Mouse (Mus musculus): ENCODE results near the gene Bcl7a. TPM values are rescaled to one million over a fixed set of nuclear protein-coding genes. Genes with fewer than 3 reads are reported as not detected.

Gene Bcl7a
- polyA plus RNA-seq, 1 experiment from 2014 or later, result 38.8 TPM

GRCm38 (mm10) chr5:123344628-123344962, 961 bp downstream of the Bcl7a start:
- H3K27ac ChIP-seq, result peak overlapping the region; percentile 98
- under 1% methylated on average over 51 of the region's 51 CpGs for WGBS
- no peak for DNase-seq (ENCODE audit: low spot score)
- H3K9me3 ChIP-seq (replicated peaks), result no peaks in the 10 kb centered on the region
- peaks cover 25% of the 10 kb centered on the region for H3K36me3 ChIP-seq
- H3K4me3 ChIP-seq, result peak overlapping the region; percentile 92
- H3K4me1 ChIP-seq, result peaks cover 29% of the 10 kb centered on the region
- H3K27me3 ChIP-seq (ENCODE audit: low read depth, poor library complexity, severe bottlenecking), result no peaks in the 10 kb centered on the region

- Histone ChIP-seq H3K4me1 (peaks cover 29% of the 10 kb centered on the region), H3K4me3 (peak overlapping the region; percentile 92), H3K27me3 (ENCODE audit: low read depth, poor library complexity, severe bottlenecking) (no peaks in the 10 kb centered on the region), H3K36me3 (peaks cover 28% of the 10 kb centered on the region), H3K27ac (peak overlapping the region; percentile 98), H3K9me3 (replicated peaks) (no peaks in the 10 kb centered on the region)
- peak; percentile 80 for DNase-seq (ENCODE audit: low spot score)
- WGBS, result 0% methylated on average over 84 of the region's 87 CpGs
These were observed 1.6 kb downstream of the Bcl7a start for GRCm38 (mm10) chr5:123344963-123345852.

GRCm38 (mm10) chr5:123345853-123346654, 2.4 kb downstream of the Bcl7a start:
- H3K36me3 ChIP-seq, result peaks cover 37% of the 10 kb centered on the region
- peak overlapping the region; percentile 92 for H3K4me3 ChIP-seq
- peaks cover 32% of the 10 kb centered on the region for H3K4me1 ChIP-seq
- no peaks in the 10 kb centered on the region for H3K27me3 ChIP-seq (ENCODE audit: low read depth, poor library complexity, severe bottlenecking)
- no peaks in the 10 kb centered on the region for H3K9me3 ChIP-seq (replicated peaks)
- peak; percentile 69 for DNase-seq (ENCODE audit: low spot score)
- peak overlapping the region; percentile 98 for H3K27ac ChIP-seq
- 4% methylated on average over 22 of the region's 22 CpGs for WGBS

- no peaks in the 10 kb centered on the region for H3K27me3 ChIP-seq (ENCODE audit: low read depth, poor library complexity, severe bottlenecking)
- H3K4me1 ChIP-seq, result peaks cover 32% of the 10 kb centered on the region
- no peak for DNase-seq (ENCODE audit: low spot score)
- H3K4me3 ChIP-seq, result peak overlapping the region; percentile 92
- peaks cover 43% of the 10 kb centered on the region for H3K36me3 ChIP-seq
- peak overlapping the region; percentile 98 for H3K27ac ChIP-seq
- H3K9me3 ChIP-seq (replicated peaks), result no peaks in the 10 kb centered on the region
- 76% methylated on average over 7 of the region's 7 CpGs for WGBS
These were observed 3.2 kb downstream of the Bcl7a start for GRCm38 (mm10) chr5:123346701-123347270.

- H3K36me3 ChIP-seq, result peaks cover 55% of the 10 kb centered on the region
- H3K9me3 ChIP-seq (replicated peaks), result no peaks in the 10 kb centered on the region
- no peak overlapping the region for H3K4me3 ChIP-seq
- H3K4me1 ChIP-seq, result peaks cover 32% of the 10 kb centered on the region
- DNase-seq (ENCODE audit: low spot score), result no peak
- 91% methylated on average over 2 of the region's 2 CpGs for WGBS
- H3K27ac ChIP-seq, result no peak overlapping the region
- no peaks in the 10 kb centered on the region for H3K27me3 ChIP-seq (ENCODE audit: low read depth, poor library complexity, severe bottlenecking)
These were observed 4.4 kb downstream of the Bcl7a start for GRCm38 (mm10) chr5:123347985-123348384.

GRCm38 (mm10) chr5:123350386-123350785, 6.8 kb downstream of the Bcl7a start:
- DNase-seq (ENCODE audit: low spot score), result no peak
- Histone ChIP-seq H3K4me3 (no peak overlapping the region), H3K4me1 (peaks cover 23% of the 10 kb centered on the region), H3K27ac (no peak overlapping the region), H3K9me3 (replicated peaks) (no peaks in the 10 kb centered on the region), H3K36me3 (peaks cover 77% of the 10 kb centered on the region), H3K27me3 (ENCODE audit: low read depth, poor library complexity, severe bottlenecking) (no peaks in the 10 kb centered on the region)
- WGBS, result 69% methylated on average over 10 of the region's 10 CpGs

GRCm38 (mm10) chr5:123355918-123356317, 12.3 kb downstream of the Bcl7a start:
- H3K4me3 ChIP-seq, result no peak overlapping the region
- WGBS, result 86% methylated on average over 11 of the region's 11 CpGs
- H3K27ac ChIP-seq, result no peak overlapping the region
- no peak for DNase-seq (ENCODE audit: low spot score)
- no peaks in the 10 kb centered on the region for H3K9me3 ChIP-seq (replicated peaks)
- H3K4me1 ChIP-seq, result no peaks in the 10 kb centered on the region
- no peaks in the 10 kb centered on the region for H3K27me3 ChIP-seq (ENCODE audit: low read depth, poor library complexity, severe bottlenecking)
- H3K36me3 ChIP-seq, result peaks cover 97% of the 10 kb centered on the region

- H3K27ac ChIP-seq, result no peak overlapping the region
- no peaks in the 10 kb centered on the region for H3K9me3 ChIP-seq (replicated peaks)
- H3K4me3 ChIP-seq, result no peak overlapping the region
- 92% methylated on average over 4 of the region's 4 CpGs for whole genome bisulfite sequencing
- H3K27me3 ChIP-seq (ENCODE audit: low read depth, poor library complexity, severe bottlenecking), result no peaks in the 10 kb centered on the region
- no peaks in the 10 kb centered on the region for H3K4me1 ChIP-seq
- DNase-seq (ENCODE audit: low spot score), result no peak
- peaks cover 97% of the 10 kb centered on the region for H3K36me3 ChIP-seq
These were observed 13.6 kb downstream of the Bcl7a start for GRCm38 (mm10) chr5:123357253-123357652.

GRCm38 (mm10) chr5:123359431-123359830, 15.8 kb downstream of the Bcl7a start:
- H3K9me3 ChIP-seq (replicated peaks), result no peaks in the 10 kb centered on the region
- WGBS, result 92% methylated on average over 6 of the region's 6 CpGs
- H3K27ac ChIP-seq, result no peak overlapping the region
- H3K36me3 ChIP-seq, result peaks cover 100% of the 10 kb centered on the region
- DNase-seq (ENCODE audit: low spot score), result no peak
- no peaks in the 10 kb centered on the region for H3K4me1 ChIP-seq
- no peaks in the 10 kb centered on the region for H3K27me3 ChIP-seq (ENCODE audit: low read depth, poor library complexity, severe bottlenecking)
- no peak overlapping the region for H3K4me3 ChIP-seq

- no peak overlapping the region for H3K4me3 ChIP-seq
- H3K27me3 ChIP-seq (ENCODE audit: low read depth, poor library complexity, severe bottlenecking), result no peaks in the 10 kb centered on the region
- no peak for DNase-seq (ENCODE audit: low spot score)
- no peak overlapping the region for H3K27ac ChIP-seq
- WGBS, result 91% methylated on average over 4 of the region's 4 CpGs
- H3K9me3 ChIP-seq (replicated peaks), result no peaks in the 10 kb centered on the region
- H3K36me3 ChIP-seq, result peaks cover 99% of the 10 kb centered on the region
- no peaks in the 10 kb centered on the region for H3K4me1 ChIP-seq
These were observed 19.3 kb downstream of the Bcl7a start for GRCm38 (mm10) chr5:123362911-123363310.

- H3K4me1 ChIP-seq, result no peaks in the 10 kb centered on the region
- no peak overlapping the region for H3K27ac ChIP-seq
- no peaks in the 10 kb centered on the region for H3K9me3 ChIP-seq (replicated peaks)
- H3K36me3 ChIP-seq, result peaks cover 99% of the 10 kb centered on the region
- H3K4me3 ChIP-seq, result no peak overlapping the region
- 89% methylated on average over 11 of the region's 11 CpGs for WGBS
- H3K27me3 ChIP-seq (ENCODE audit: low read depth, poor library complexity, severe bottlenecking), result no peaks in the 10 kb centered on the region
- DNase-seq (ENCODE audit: low spot score), result no peak
These were observed 20.8 kb downstream of the Bcl7a start for GRCm38 (mm10) chr5:123364302-123364971.

GRCm38 (mm10) chr5:123368869-123369488, 25.3 kb downstream of the Bcl7a start:
- H3K27ac ChIP-seq, result no peak overlapping the region
- H3K36me3 ChIP-seq, result peaks cover 99% of the 10 kb centered on the region
- 83% methylated on average over 13 of the region's 13 CpGs for WGBS
- peak; percentile 75 for DNase-seq (ENCODE audit: low spot score)
- no peaks in the 10 kb centered on the region for H3K9me3 ChIP-seq (replicated peaks)
- H3K4me3 ChIP-seq, result no peak overlapping the region
- H3K4me1 ChIP-seq, result no peaks in the 10 kb centered on the region
- no peaks in the 10 kb centered on the region for H3K27me3 ChIP-seq (ENCODE audit: low read depth, poor library complexity, severe bottlenecking)

All from limb, embryonic 10.5 days (tissue).